ENCODE assay signal across 9 mouse cellular contexts in genomic region chr1:69107485-69108158, GRCm38 (mm10). TPM values are rescaled to one million over a fixed set of nuclear protein-coding genes. Genes with fewer than 3 reads are reported as not detected.
A peak's percentile ranks its signal among the peaks of the same experiment; 100 is the strongest.
DNase-seq lines count a peak whose midpoint lies in the region; ATAC-seq and TF ChIP-seq lines count a peak whose summit lies in the region.
"Had no signal": no experiment of that assay in that cellular context is flagged by ENCODE, and none has a peak within 500 bp of the region (broad histone marks: within the 10 kb centered on the region; RNA-seq: fewer than 3 reads in every experiment).

Gene Erbb4 (minus strand): TSS chr1:69108059.

- no peak for TF ChIP-seq CTCF in thymus, adult 2 months (IDR thresholded peaks at IDR 0.05; ENCODE audit: borderline replicate concordance, control insufficient read depth, extremely low read depth, insufficient read depth, low read length, poor library complexity)

- no peak for TF ChIP-seq POLR2A in thymus, adult 2 months (IDR thresholded peaks at IDR 0.05; ENCODE audit: control insufficient read depth, extremely low read depth, insufficient read depth, low read length, poor library complexity)

- peak within 1 kb of the TSS; percentile 90 for H3K9ac ChIP-seq in heart, embryonic 11.5 days (ENCODE audit: low read depth, low read length)
- H3K9ac ChIP-seq in kidney, embryonic 14.5 days (ENCODE audit: low read depth, low read length) = peak within 1 kb of the TSS; percentile 48
- H3K9ac ChIP-seq in liver, embryonic 11.5 days (ENCODE audit: low read depth, low read length) = no peak within 1 kb of the TSS
- H3K9ac ChIP-seq in neural tube, embryonic 15.5 days (replicated peaks) = peak within 1 kb of the TSS; percentile 70

- H3K27ac ChIP-seq in heart, embryonic 11.5 days (ENCODE audit: low read depth, low read length) = peak within 1 kb of the TSS; percentile 97
- H3K27ac ChIP-seq in kidney, embryonic 14.5 days (ENCODE audit: low read depth, low read length) = 0 out of 2 replicates have a peak within 1 kb of the TSS, but pooled peaks have one; percentile 30
- H3K27ac ChIP-seq in liver, embryonic 11.5 days (ENCODE audit: low read depth, low read length) = no peak within 1 kb of the TSS
- peak within 1 kb of the TSS; percentile 78 for H3K27ac ChIP-seq in neural tube, embryonic 15.5 days (replicated peaks)
- H3K27ac ChIP-seq in thymus, adult 2 months (ENCODE audit: control insufficient read depth, insufficient read depth, low read length) = no peak within 1 kb of the TSS

- H3K4me1 ChIP-seq in heart, embryonic 11.5 days (ENCODE audit: control insufficient read depth, insufficient read depth, low read length) = 0 out of 2 replicates have a peak, but pooled peaks cover 2% of the 10 kb centered on the region
- H3K4me1 ChIP-seq in kidney, embryonic 14.5 days (ENCODE audit: control insufficient read depth, insufficient read depth, low read length) = 0 out of 2 replicates have a peak, but pooled peaks cover 11% of the 10 kb centered on the region
- peaks cover 2% of the 10 kb centered on the region for H3K4me1 ChIP-seq in liver, embryonic 11.5 days (replicated peaks; ENCODE audit: control insufficient read depth, insufficient read depth, low read length)
- H3K4me1 ChIP-seq in neural tube, embryonic 15.5 days = peaks cover 32% of the 10 kb centered on the region
- no peaks in the 10 kb centered on the region for H3K4me1 ChIP-seq in thymus, adult 2 months (replicated peaks; ENCODE audit: control insufficient read depth, insufficient read depth, low read length)

- no peaks in the 10 kb centered on the region for H3K9me3 ChIP-seq in heart, embryonic 11.5 days (replicated peaks; ENCODE audit: control insufficient read depth, low read length)
- H3K9me3 ChIP-seq in kidney, embryonic 14.5 days (ENCODE audit: control insufficient read depth, low read length) = no peaks in the 10 kb centered on the region
- H3K9me3 ChIP-seq in liver, embryonic 11.5 days (ENCODE audit: control insufficient read depth, low read length) = no peaks in the 10 kb centered on the region
- no peaks in the 10 kb centered on the region for H3K9me3 ChIP-seq in neural tube, embryonic 15.5 days (replicated peaks)

- H3K27me3 ChIP-seq in heart, embryonic 11.5 days (ENCODE audit: control insufficient read depth, insufficient read depth, low read length) = no peaks in the 10 kb centered on the region
- H3K27me3 ChIP-seq in kidney, embryonic 14.5 days (ENCODE audit: control insufficient read depth, insufficient read depth, low read length) = peaks cover 48% of the 10 kb centered on the region
- H3K27me3 ChIP-seq in liver, embryonic 11.5 days (replicated peaks; ENCODE audit: control insufficient read depth, insufficient read depth, low read length) = peaks cover 55% of the 10 kb centered on the region
- no peaks in the 10 kb centered on the region; the same call in 1 of the 2 replicates for H3K27me3 ChIP-seq in neural tube, embryonic 15.5 days (replicated peaks)
- no peaks in the 10 kb centered on the region; the same call in 1 of the 2 replicates for H3K27me3 ChIP-seq in thymus, adult 2 months (ENCODE audit: control insufficient read depth, insufficient read depth, low read length)
- H3K27me3 ChIP-seq: CH12.LX had no signal

- peak; percentile 7 to 24 for DNase-seq in left cerebral cortex, adult 18-20 months (ENCODE audit: low spot score in 2 of 2)
- no peak for DNase-seq in left cerebral cortex, adult 11 months (ENCODE audit: low spot score)
- DNase-seq in cerebellum, postnatal 4 days (ENCODE audit: low spot score in 2 of 2) = peak; percentile 21 to 49
- peak; percentile 43 for DNase-seq in liver, embryonic 11.5 days (ENCODE audit: low spot score)
- DNase-seq in thymus, adult 2 months = no peak

- peak within 1 kb of the TSS; percentile 86 for H3K4me3 ChIP-seq in heart, embryonic 11.5 days (ENCODE audit: low read depth, low read length)
- peak within 1 kb of the TSS; percentile 53 for H3K4me3 ChIP-seq in kidney, embryonic 14.5 days (ENCODE audit: low read length)
- H3K4me3 ChIP-seq in liver, embryonic 11.5 days (ENCODE audit: low read depth, low read length) = peak within 1 kb of the TSS; percentile 60
- peak within 1 kb of the TSS; percentile 79 for H3K4me3 ChIP-seq in neural tube, embryonic 15.5 days (replicated peaks)
- H3K4me3 ChIP-seq in thymus, adult 2 months (ENCODE audit: control insufficient read depth, insufficient read depth, low read length) = no peak within 1 kb of the TSS

- under 1% methylated on average over 57 of the region's 63 CpGs for WGBS in heart, embryonic 11.5 days (ENCODE audit: insufficient replicate concordance)
- WGBS in kidney, embryonic 14.5 days = under 1% methylated on average over 58 of the region's 63 CpGs
- WGBS in liver, embryonic 11.5 days = under 1% methylated on average over 53 of the region's 63 CpGs
- WGBS in neural tube, embryonic 15.5 days = under 1% methylated on average over 61 of the region's 63 CpGs
- 2% methylated on average over 63 of the region's 63 CpGs for WGBS in thymus, adult 2 months

- H3K4me2 ChIP-seq in heart, embryonic 11.5 days = peak within 1 kb of the TSS; percentile 73
- H3K4me2 ChIP-seq in kidney, embryonic 14.5 days (replicated peaks; ENCODE audit: low read depth, low read length) = peak within 1 kb of the TSS; percentile 83
- H3K4me2 ChIP-seq in liver, embryonic 11.5 days = peak within 1 kb of the TSS; percentile 94
- peak within 1 kb of the TSS; percentile 91 for H3K4me2 ChIP-seq in neural tube, embryonic 15.5 days

- no peaks in the 10 kb centered on the region for H3K36me3 ChIP-seq in heart, embryonic 11.5 days (ENCODE audit: control insufficient read depth, insufficient read depth, low read length)
- H3K36me3 ChIP-seq in kidney, embryonic 14.5 days (ENCODE audit: control insufficient read depth, insufficient read depth, low read length) = no peaks in the 10 kb centered on the region
- H3K36me3 ChIP-seq in liver, embryonic 11.5 days (ENCODE audit: control insufficient read depth, insufficient read depth, low read length) = no peaks in the 10 kb centered on the region
- no peaks in the 10 kb centered on the region for H3K36me3 ChIP-seq in neural tube, embryonic 15.5 days
- no peaks in the 10 kb centered on the region for H3K36me3 ChIP-seq in thymus, adult 2 months (ENCODE audit: control insufficient read depth, insufficient read depth, low read length)

- ATAC-seq in heart, embryonic 11.5 days (replicated peaks; ENCODE audit: insufficient number of reproducible peaks, low FRiP score, low TSS enrichment) = no peak
- ATAC-seq in kidney, embryonic 14.5 days (ENCODE audit: low FRiP score, low TSS enrichment) = peak; percentile 59
- peak; percentile 21 for ATAC-seq in liver, embryonic 11.5 days (replicated peaks; ENCODE audit: low FRiP score)
- ATAC-seq in neural tube, embryonic 15.5 days (ENCODE audit: low FRiP score) = peak; percentile 80

RNA-seq across cellular contexts. Expression of gene Erbb4, which starts in this region (rescaled TPM):
- 10 to 100 TPM; 55.2 to 59.5 TPM for total RNA-seq in left cerebral cortex, adult 18-20 months (2021)
- polyA plus RNA-seq in heart, embryonic 11.5 days (2014; fragmentation: Nextera tagmentation; extraction: Ambion mirVana) = 11.5 and 14.8 TPM in 2 replicates
- polyA plus RNA-seq in kidney, embryonic 14.5 days (2014; fragmentation: Nextera tagmentation; extraction: Ambion mirVana) = 3.2 and 6.7 TPM in 2 replicates
- 0.08 and 0.11 TPM in 2 replicates for polyA plus RNA-seq in liver, embryonic 11.5 days (2014; fragmentation: Nextera tagmentation; extraction: Ambion mirVana)
- polyA plus RNA-seq in neural tube, embryonic 15.5 days (2015; fragmentation: Nextera tagmentation; extraction: Ambion mirVana) = 12.1 and 12.8 TPM in 2 replicates
- 0.09 TPM in 1 of 2 replicates, not detected in the other for polyA plus RNA-seq in thymus, adult 2 months (2012; rRNA removed)
- total RNA-seq: CH12.LX had no signal

Comparison
In these comparisons a context has a peak if more than half of its experiments do, and no peak if none do; other contexts are left out.
1. DNase-seq: peak in left cerebral cortex, adult 18-20 months (2 of 2) and cerebellum, postnatal 4 days (2 of 2); none in left cerebral cortex, adult 11 months (single experiment) and thymus, adult 2 months (single experiment).
2. Peak in DNase-seq, ATAC-seq, H3K4me3 ChIP-seq and H3K4me2 ChIP-seq in liver, embryonic 11.5 days; RNA of the gene not detected or under 1 TPM.
3. H3K27ac ChIP-seq: peak in heart, embryonic 11.5 days (single experiment), kidney, embryonic 14.5 days (single experiment) and neural tube, embryonic 15.5 days (single experiment); none in liver, embryonic 11.5 days (single experiment) and thymus, adult 2 months (single experiment).
4. Peak in every context shown above with its lines, with median percentiles within 50 percentile points of each other: H3K4me2 ChIP-seq.